10 mouse cellular contexts compared by ENCODE assay signal in the genomic region with DNA sequence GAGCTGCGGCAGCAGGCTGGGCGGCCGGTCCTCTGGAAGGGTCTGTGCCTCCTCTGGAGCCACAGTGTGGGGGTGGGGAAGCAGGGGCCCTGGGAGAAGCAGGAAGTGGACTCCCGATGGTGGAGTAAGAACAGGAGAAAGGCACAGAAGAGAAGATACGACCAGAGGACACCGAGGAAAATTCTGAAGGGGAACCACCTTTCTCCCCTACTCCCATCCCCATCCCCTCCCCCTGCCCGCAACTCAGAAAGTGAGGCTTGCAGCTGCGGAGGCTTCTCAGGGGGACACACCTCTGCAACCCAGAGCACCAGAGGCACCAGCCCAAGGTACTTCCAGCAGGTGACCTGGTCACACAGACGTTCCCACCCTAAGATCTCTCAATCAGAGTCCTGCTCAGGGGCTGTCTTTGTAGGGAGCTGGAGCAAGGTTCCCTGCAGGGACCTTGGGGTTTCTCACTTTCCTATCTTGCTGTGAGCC. TPM values are rescaled to one million over a fixed set of nuclear protein-coding genes. Genes with fewer than 3 reads are reported as not detected.
DNase-seq lines count a peak whose midpoint lies in the region; ATAC-seq lines count a peak whose summit lies in the region.
"Had no signal": no experiment of that assay in that cellular context is flagged by ENCODE, and none has a peak within 500 bp of the region (broad histone marks: within the 10 kb centered on the region; RNA-seq: fewer than 3 reads in every experiment).

No protein-coding gene starts in this region.

- peak; percentile 19; the same call in 1 of the 2 replicates for ATAC-seq in common myeloid progenitor, adult 5-6 weeks (replicated peaks; ENCODE audit: low read depth, poor library complexity, severe bottlenecking)
- peak; percentile 29; the same call in 1 of the 2 replicates for ATAC-seq in liver, embryonic 12.5 days
- no peak; the same call in 1 of the 2 replicates for ATAC-seq in neural tube, embryonic 15.5 days (ENCODE audit: low FRiP score)
- ATAC-seq in granulocyte monocyte progenitor cell, adult 5-6 weeks (replicated peaks; ENCODE audit: poor library complexity, severe bottlenecking), result no peak

- H3K9me3 ChIP-seq in liver, embryonic 12.5 days (replicated peaks), result no peaks in the 10 kb centered on the region
- H3K9me3 ChIP-seq in neural tube, embryonic 15.5 days (replicated peaks), result no peaks in the 10 kb centered on the region

- H3K9ac ChIP-seq in liver, embryonic 12.5 days, result peak overlapping the region; percentile 5
- 0 out of 2 replicates have a peak overlapping the region, but pooled peaks have one; percentile 5 for H3K9ac ChIP-seq in neural tube, embryonic 15.5 days (replicated peaks)

- WGBS in liver, embryonic 12.5 days (ENCODE audit: insufficient replicate concordance), result 5% methylated on average over 9 of the region's 9 CpGs
- WGBS in neural tube, embryonic 15.5 days, result 2% methylated on average over 9 of the region's 9 CpGs

- no peaks in the 10 kb centered on the region for H3K36me3 ChIP-seq in liver, embryonic 12.5 days
- H3K36me3 ChIP-seq in neural tube, embryonic 15.5 days, result no peaks in the 10 kb centered on the region

- H3K4me1 ChIP-seq in liver, embryonic 12.5 days, result peaks cover 40% of the 10 kb centered on the region
- H3K4me1 ChIP-seq in neural tube, embryonic 15.5 days, result peaks cover 17% of the 10 kb centered on the region

- peak; percentile 26 for DNase-seq in gastrocnemius, postnatal 14 days
- DNase-seq in gastrocnemius, postnatal 25 days, result no peak
- DNase-seq in heart, postnatal 14 days, result peak; percentile 33 to 59
- no peak for DNase-seq in spleen, adult 12 weeks (ENCODE audit: low spot score)

- H3K27me3 ChIP-seq in liver, embryonic 12.5 days (replicated peaks), result no peaks in the 10 kb centered on the region; the same call in 1 of the 2 replicates
- peaks cover 10% of the 10 kb centered on the region; the same call in 1 of the 2 replicates for H3K27me3 ChIP-seq in neural tube, embryonic 15.5 days (replicated peaks)

- H3K4me2 ChIP-seq in liver, embryonic 12.5 days, result peak overlapping the region; percentile 54
- H3K4me2 ChIP-seq in neural tube, embryonic 15.5 days, result peak overlapping the region; percentile 53

- H3K4me3 ChIP-seq in liver, embryonic 12.5 days, result peak overlapping the region; percentile 38
- peak overlapping the region; percentile 18 for H3K4me3 ChIP-seq in neural tube, embryonic 15.5 days (replicated peaks)

- H3K27ac ChIP-seq in liver, embryonic 12.5 days, result peak overlapping the region; percentile 23; the same call in 1 of the 2 replicates
- no peak overlapping the region for H3K27ac ChIP-seq in neural tube, embryonic 15.5 days (replicated peaks)

- intact Hi-C loops in gastrocnemius, postnatal 14 days (cut with DNase I; ENCODE audit: low total_unique reads), result no loop called here
- intact Hi-C loops in heart, postnatal 14 days (cut with DNase I), result no loop called here

RNA-seq across cellular contexts. Expression of a gene that starts 7.1 kb away (rescaled TPM):
- total RNA-seq in gastrocnemius, postnatal 14 days (2021), result 100 to 1,000 TPM; 294 to 336 TPM
- 100 to 1,000 TPM; 362 to 414 TPM for total RNA-seq in gastrocnemius, postnatal 25 days (2021)
- total RNA-seq in common myeloid progenitor, adult 5-6 weeks (2017), result 830 and 874 TPM in 2 replicates
- total RNA-seq in heart, postnatal 14 days (2021), result 100 to 1,000 TPM; 264 to 305 TPM
- polyA plus RNA-seq in liver, embryonic 12.5 days (2016; fragmentation: Nextera tagmentation; extraction: Ambion mirVana), result 99.9 and 102 TPM in 2 replicates
- 347 and 374 TPM in 2 replicates for polyA plus RNA-seq in neural tube, embryonic 15.5 days (2015; fragmentation: Nextera tagmentation; extraction: Ambion mirVana)
- total RNA-seq in granulocyte monocyte progenitor cell, adult 5-6 weeks (2014; fragmentation: Nextera tagmentation), result 322 and 433 TPM in 2 replicates
- total RNA-seq in granulocyte monocyte progenitor cell, adult 5-6 weeks (2017), result 678 and 830 TPM in 2 replicates

RNA-seq across cellular contexts. Expression of a gene that starts 27.4 kb away (rescaled TPM):
- 1 to 10 TPM; 6.1 to 6.5 TPM for total RNA-seq in gastrocnemius, postnatal 14 days (2021)
- total RNA-seq in gastrocnemius, postnatal 25 days (2021), result 1 to 10 TPM; 6.1 to 6.2 TPM
- 67.1 and 71.7 TPM in 2 replicates for total RNA-seq in common myeloid progenitor, adult 5-6 weeks (2017)
- total RNA-seq in heart, postnatal 14 days (2021), result 1 to 10 TPM; 4.4 to 9.3 TPM
- 184 and 199 TPM in 2 replicates for polyA plus RNA-seq in liver, embryonic 12.5 days (2016; fragmentation: Nextera tagmentation; extraction: Ambion mirVana)
- 35.3 and 56.6 TPM in 2 replicates for polyA plus RNA-seq in neural tube, embryonic 15.5 days (2015; fragmentation: Nextera tagmentation; extraction: Ambion mirVana)
- 100.0 and 117 TPM in 2 replicates for total RNA-seq in granulocyte monocyte progenitor cell, adult 5-6 weeks (2014; fragmentation: Nextera tagmentation)
- total RNA-seq in granulocyte monocyte progenitor cell, adult 5-6 weeks (2017), result 78.2 and 92.9 TPM in 2 replicates

RNA-seq across cellular contexts. Expression of a gene that starts 42.5 kb away (rescaled TPM):
- total RNA-seq in gastrocnemius, postnatal 14 days (2021), result not detected
- total RNA-seq in gastrocnemius, postnatal 25 days (2021), result not detected
- total RNA-seq in common myeloid progenitor, adult 5-6 weeks (2017), result not detected in 2 replicates
- total RNA-seq in heart, postnatal 14 days (2021), result not detected
- polyA plus RNA-seq in liver, embryonic 12.5 days (2016; fragmentation: Nextera tagmentation; extraction: Ambion mirVana), result 145 and 151 TPM in 2 replicates
- polyA plus RNA-seq in neural tube, embryonic 15.5 days (2015; fragmentation: Nextera tagmentation; extraction: Ambion mirVana), result 0.47 and 0.49 TPM in 2 replicates
- total RNA-seq in granulocyte monocyte progenitor cell, adult 5-6 weeks (2014; fragmentation: Nextera tagmentation), result not detected in 2 replicates
- not detected in 2 replicates for total RNA-seq in granulocyte monocyte progenitor cell, adult 5-6 weeks (2017)
- total RNA-seq: heart, postnatal 36 days; MEL had no signal

RNA-seq across cellular contexts. Expression of a gene that starts 46.2 kb away (rescaled TPM):
- total RNA-seq in gastrocnemius, postnatal 14 days (2021), result 1 to 10 TPM in 1 of 2 experiments, under 1 TPM in 1; 0.93 to 3.9 TPM
- 10 to 100 TPM in 1 of 2 experiments, 1 to 10 TPM in 1; 1.9 to 87.3 TPM for total RNA-seq in gastrocnemius, postnatal 25 days (2021)
- not detected in 2 replicates for total RNA-seq in common myeloid progenitor, adult 5-6 weeks (2017)
- 10 to 100 TPM in 1 of 2 experiments, 1 to 10 TPM in 1; 5.1 to 18.8 TPM for total RNA-seq in heart, postnatal 14 days (2021)
- polyA plus RNA-seq in liver, embryonic 12.5 days (2016; fragmentation: Nextera tagmentation; extraction: Ambion mirVana), result not detected in 2 replicates
- polyA plus RNA-seq in neural tube, embryonic 15.5 days (2015; fragmentation: Nextera tagmentation; extraction: Ambion mirVana), result 0.24 and 0.42 TPM in 2 replicates
- total RNA-seq in granulocyte monocyte progenitor cell, adult 5-6 weeks (2014; fragmentation: Nextera tagmentation), result not detected in 2 replicates
- total RNA-seq in granulocyte monocyte progenitor cell, adult 5-6 weeks (2017), result 0.15 TPM in 1 of 2 replicates, not detected in the other
- total RNA-seq: MEL had no signal

Comparison
In these comparisons a context has a peak if more than half of its experiments do, and no peak if none do; other contexts are left out.
1. DNase-seq: peak in gastrocnemius, postnatal 14 days (single experiment) and heart, postnatal 14 days (2 of 2); none in gastrocnemius, postnatal 25 days (single experiment) and spleen, adult 12 weeks (single experiment).
2. ATAC-seq: peak in common myeloid progenitor, adult 5-6 weeks (single experiment) and liver, embryonic 12.5 days (single experiment); none in neural tube, embryonic 15.5 days (single experiment) and granulocyte monocyte progenitor cell, adult 5-6 weeks (single experiment).